Mouse (Mus musculus) left cerebral cortex, adult 8-10 months (tissue): ENCODE results near the gene Neurod4. TPM values are rescaled to one million over a fixed set of nuclear protein-coding genes. Genes with fewer than 3 reads are reported as not detected.

Experiments used
- DNase-seq, 2 experiments: peaks; one replicate each; pipeline ENCODE4 v3.0.0; 2022; ENCODE audit warnings: low spot score in 2 of 2
- total RNA-seq, 4 experiments: library from RNA; stranded (reverse); gene quantifications; 2 replicates each; pipeline ENCODE4 v1.2.4; 2022

Gene Neurod4
- total RNA-seq, 4 experiments from 2014 or later = 0.22 to 0.61 (median 0.39) TPM; not detected in 1

GRCm38 (mm10) chr10:130238318-130239209 is 41.5 kb downstream of the Neurod4 start:
- no peak for DNase-seq

- DNase-seq = no peak
Measured at GRCm38 (mm10) chr10:130234576-130234975, 45.5 kb downstream of the Neurod4 start.

DNA sequence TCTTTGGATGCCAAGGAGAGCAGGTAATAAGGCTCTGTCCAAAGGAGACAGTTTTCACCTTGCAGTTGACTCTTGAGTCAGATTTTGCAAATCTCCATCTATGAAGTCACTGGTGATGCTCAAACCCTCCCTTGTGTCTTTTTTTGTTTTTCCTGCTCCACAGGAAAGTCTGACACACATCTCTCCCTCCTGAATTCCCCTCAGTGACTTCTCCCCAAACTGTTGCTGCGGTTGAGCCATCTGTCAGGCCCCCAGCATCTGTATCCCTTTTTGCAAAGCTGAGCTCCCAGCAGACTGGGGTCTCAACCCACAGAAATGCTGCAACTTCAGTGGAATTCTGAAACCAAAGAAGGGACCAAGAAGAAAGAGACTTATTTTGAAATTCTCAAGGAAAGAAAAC is 47.9 kb downstream of the Neurod4 start:
- no peak for DNase-seq

DNA sequence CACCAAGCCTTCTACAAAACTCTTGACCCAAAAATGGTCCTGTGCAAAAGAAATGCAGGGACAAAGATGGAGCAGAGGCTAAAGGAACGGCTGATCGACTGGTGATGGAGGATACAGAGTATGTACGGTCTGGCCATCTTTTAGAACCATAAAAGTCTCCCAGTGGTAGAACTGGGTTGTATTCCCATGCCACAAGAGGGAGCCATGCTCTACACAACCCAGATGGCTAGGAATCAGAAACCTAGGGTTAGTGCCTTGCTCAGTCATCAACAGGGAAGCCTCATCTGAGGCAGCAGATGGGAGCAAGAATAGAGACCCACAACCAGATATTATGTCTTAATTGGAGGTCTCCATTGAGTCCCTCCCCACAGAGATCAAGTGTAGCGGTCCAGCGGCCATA is 50.5 kb downstream of the Neurod4 start:
- DNase-seq = no peak

- no peak for DNase-seq
Measured at GRCm38 (mm10) chr10:130228246-130228645, 51.8 kb downstream of the Neurod4 start.

DNA sequence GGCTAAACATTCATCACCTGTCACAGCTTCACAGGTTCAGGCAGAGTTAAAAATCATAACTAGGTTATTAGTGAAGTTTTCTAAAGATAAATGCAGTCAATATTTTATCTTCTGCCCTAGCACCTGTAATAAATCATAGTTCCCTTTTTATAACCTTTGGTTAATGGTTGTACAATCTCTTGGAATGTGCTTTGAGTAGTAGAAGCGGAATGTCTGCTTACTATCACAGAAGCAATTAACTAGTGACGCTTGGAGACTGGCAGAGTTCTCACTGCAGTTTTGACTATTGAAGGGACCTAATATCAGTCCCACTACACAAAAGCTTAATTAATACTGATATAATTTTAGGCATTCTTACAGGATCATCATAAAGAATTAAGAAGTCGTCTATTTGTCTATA is 55.0 kb downstream of the Neurod4 start:
- no peak for DNase-seq

Other genes starting within 250 kb of the Neurod4 start
- not detected for gene Olfr821, start 249.9 kb downstream of the Neurod4 start, total RNA-seq
- not detected for gene Olfr822, start 209.0 kb downstream of the Neurod4 start, total RNA-seq
- gene Olfr823, start 164.9 kb downstream of the Neurod4 start, total RNA-seq = not detected
- not detected for gene Olfr824, start 150.2 kb downstream of the Neurod4 start, total RNA-seq
- gene Olfr825, start 113.5 kb downstream of the Neurod4 start, total RNA-seq = not detected
- gene Olfr826, start 96.1 kb downstream of the Neurod4 start, total RNA-seq = not detected
- gene Olfr827, start 65.8 kb downstream of the Neurod4 start, total RNA-seq = not detected
- gene Tespa1, start 42.6 kb upstream of the Neurod4 start, total RNA-seq = 1 to 10 TPM; 1.8 to 2.4 (median 2.1) TPM
- under 1 TPM; 0.21 to 0.40 (median 0.27) TPM for gene Vmn2r84, start 114.1 kb upstream of the Neurod4 start, total RNA-seq
- gene Vmn2r85, start 149.5 kb upstream of the Neurod4 start, total RNA-seq = under 1 TPM; 0.39 to 0.86 (median 0.79) TPM
- gene Vmn2r86, start 175.8 kb upstream of the Neurod4 start, total RNA-seq = under 1 TPM; 0.27 to 0.50 (median 0.33) TPM
- 1 to 10 TPM in 1 of 4 experiments, under 1 TPM in 3; 0.78 to 1.1 (median 0.85) TPM for gene Vmn2r87, start 217.2 kb upstream of the Neurod4 start, total RNA-seq